ENCODE assay signal across 27 mouse cellular contexts in the genomic region with DNA sequence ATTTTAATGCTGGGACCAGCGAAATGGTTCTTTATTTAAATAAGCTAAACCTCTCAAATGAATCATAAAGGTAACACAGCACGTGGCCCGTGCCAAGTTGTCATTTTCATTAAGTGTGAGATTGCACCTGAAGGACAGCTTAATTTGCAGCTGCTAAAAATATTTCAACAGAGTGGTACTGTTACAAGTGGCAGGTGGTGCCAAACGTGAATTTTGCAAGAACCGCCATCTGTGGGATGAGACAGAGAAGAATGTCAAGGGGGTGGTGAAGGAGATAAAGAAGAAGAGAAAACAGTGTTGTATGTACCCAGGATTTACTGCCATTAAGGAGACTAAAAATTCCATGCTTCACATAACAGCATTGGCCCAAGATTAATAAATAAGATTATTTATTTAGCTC.
DNase-seq lines count a peak whose midpoint lies in the region; ATAC-seq and TF ChIP-seq lines count a peak whose summit lies in the region.
"Had no signal": no experiment of that assay in that cellular context is flagged by ENCODE, and none has a peak within 500 bp of the region (broad histone marks: within the 10 kb centered on the region; RNA-seq: fewer than 3 reads in every experiment).

No protein-coding gene starts in this region.

- TF ChIP-seq CTCF in midbrain, postnatal 0 days (IDR thresholded peaks at IDR 0.05), result no peak

- no peak overlapping the region for H3K4me2 ChIP-seq in embryonic facial prominence, embryonic 14.5 days (ENCODE audit: low read depth, low read length)
- H3K4me2 ChIP-seq in midbrain, postnatal 0 days (ENCODE audit: low read depth, low read length, poor library complexity, severe bottlenecking), result no peak overlapping the region
- H3K4me2 ChIP-seq in midbrain, embryonic 16.5 days (ENCODE audit: low read length), result no peak overlapping the region
- H3K4me2 ChIP-seq: embryonic facial prominence, embryonic 12.5 days; heart, embryonic 12.5 days; heart, embryonic 15.5 days; hindbrain, embryonic 14.5 days had no signal

- peaks cover 15% of the 10 kb centered on the region for H3K4me1 ChIP-seq in embryonic facial prominence, embryonic 14.5 days (ENCODE audit: control insufficient read depth, insufficient read depth, low read length)
- peaks cover 13% of the 10 kb centered on the region for H3K4me1 ChIP-seq in embryonic facial prominence, embryonic 10.5 days
- H3K4me1 ChIP-seq in midbrain, postnatal 0 days (ENCODE audit: insufficient read depth, low read length), result no peaks in the 10 kb centered on the region
- H3K4me1 ChIP-seq in midbrain, embryonic 16.5 days (ENCODE audit: control insufficient read depth, insufficient read depth, low read length), result no peaks in the 10 kb centered on the region

- 73% methylated on average over 5 of the region's 5 CpGs for WGBS in embryonic facial prominence, embryonic 14.5 days
- 86% methylated on average over 5 of the region's 5 CpGs for WGBS in embryonic facial prominence, embryonic 10.5 days
- 75% methylated on average over 5 of the region's 5 CpGs for WGBS in midbrain, postnatal 0 days
- WGBS in midbrain, embryonic 16.5 days, result 76% methylated on average over 5 of the region's 5 CpGs

- H3K4me3 ChIP-seq in embryonic facial prominence, embryonic 14.5 days (ENCODE audit: low read depth, low read length), result no peak overlapping the region
- no peak overlapping the region for H3K4me3 ChIP-seq in embryonic facial prominence, embryonic 10.5 days
- no peak overlapping the region for H3K4me3 ChIP-seq in midbrain, postnatal 0 days (ENCODE audit: low read depth, low read length)
- no peak overlapping the region for H3K4me3 ChIP-seq in midbrain, embryonic 16.5 days (ENCODE audit: low read depth, low read length)
- H3K4me3 ChIP-seq: embryonic facial prominence, embryonic 12.5 days; erythroblast, embryonic 14.5 days; heart, embryonic 12.5 days; heart, embryonic 15.5 days had no signal

- no peak for DNase-seq in embryonic facial prominence, embryonic 14.5 days (ENCODE audit: low spot score)
- DNase-seq in embryonic facial prominence, embryonic 10.5 days (ENCODE audit: low spot score), result no peak
- DNase-seq in midbrain, postnatal 0 days (ENCODE audit: low spot score), result peak; percentile 2
- DNase-seq in fat pad, adult 2 months (ENCODE audit: extremely low read depth, low read depth, low spot score), result peak; percentile 36
- peak; percentile 6 for DNase-seq in telencephalon, adult 2 months (ENCODE audit: low read depth, low spot score)
- no peak for DNase-seq in cerebellum, adult 8-10 months
- no peak for DNase-seq in urinary bladder, postnatal 4 days (ENCODE audit: low spot score in 2 of 2)
- DNase-seq: adrenal gland, postnatal 10 days; adrenal gland, postnatal 36 days; B cell, adult 2 months; cerebellum, adult 11 months; cerebellum, adult 2 months; gastrocnemius, postnatal 25 days; heart, adult 18-20 months; heart, postnatal 10 days; heart, postnatal 36 days had no signal

- 0 out of 2 replicates have a peak, but pooled peaks cover 4% of the 10 kb centered on the region for H3K36me3 ChIP-seq in embryonic facial prominence, embryonic 14.5 days (ENCODE audit: control insufficient read depth, insufficient read depth, low read length)
- peaks cover 11% of the 10 kb centered on the region; the same call in 1 of the 2 replicates for H3K36me3 ChIP-seq in embryonic facial prominence, embryonic 10.5 days (replicated peaks)
- H3K36me3 ChIP-seq in midbrain, postnatal 0 days (ENCODE audit: insufficient read depth, low read length), result no peaks in the 10 kb centered on the region
- no peaks in the 10 kb centered on the region for H3K36me3 ChIP-seq in midbrain, embryonic 16.5 days (ENCODE audit: control insufficient read depth, insufficient read depth, low read length)
- H3K36me3 ChIP-seq: G1E; heart, embryonic 15.5 days had no signal

- no peaks in the 10 kb centered on the region for H3K9me3 ChIP-seq in embryonic facial prominence, embryonic 14.5 days (ENCODE audit: control insufficient read depth, low read length)
- peaks cover 4% of the 10 kb centered on the region; the same call in 1 of the 2 replicates for H3K9me3 ChIP-seq in embryonic facial prominence, embryonic 10.5 days
- H3K9me3 ChIP-seq in midbrain, postnatal 0 days (ENCODE audit: low read length), result no peaks in the 10 kb centered on the region
- no peaks in the 10 kb centered on the region for H3K9me3 ChIP-seq in midbrain, embryonic 16.5 days (replicated peaks; ENCODE audit: control insufficient read depth, low read length, poor library complexity, severe bottlenecking)
- H3K9me3 ChIP-seq: embryonic facial prominence, embryonic 12.5 days; G1E; heart, embryonic 12.5 days; heart, embryonic 15.5 days had no signal

- H3K27me3 ChIP-seq in embryonic facial prominence, embryonic 14.5 days (replicated peaks; ENCODE audit: control insufficient read depth, insufficient read depth, low read length), result no peaks in the 10 kb centered on the region
- H3K27me3 ChIP-seq in embryonic facial prominence, embryonic 10.5 days (replicated peaks; ENCODE audit: low read depth, poor library complexity, severe bottlenecking), result no peaks in the 10 kb centered on the region
- peaks cover 15% of the 10 kb centered on the region; the same call in 1 of the 2 replicates for H3K27me3 ChIP-seq in midbrain, postnatal 0 days (ENCODE audit: insufficient read depth, low read length)
- H3K27me3 ChIP-seq in midbrain, embryonic 16.5 days (ENCODE audit: control insufficient read depth, insufficient read depth, low read depth, low read length), result peaks cover 29% of the 10 kb centered on the region
- H3K27me3 ChIP-seq: CH12.LX; embryonic facial prominence, embryonic 12.5 days; heart, embryonic 12.5 days; heart, embryonic 15.5 days; Patski had no signal

- H3K9ac ChIP-seq in embryonic facial prominence, embryonic 14.5 days (ENCODE audit: low read depth, low read length), result no peak overlapping the region
- H3K9ac ChIP-seq in midbrain, postnatal 0 days (replicated peaks; ENCODE audit: low read length, poor library complexity, severe bottlenecking), result no peak overlapping the region
- no peak overlapping the region for H3K9ac ChIP-seq in midbrain, embryonic 16.5 days (ENCODE audit: low read depth, low read length)
- H3K9ac ChIP-seq: embryonic facial prominence, embryonic 12.5 days; heart, embryonic 12.5 days; heart, embryonic 15.5 days; hindbrain, embryonic 14.5 days had no signal

- H3K27ac ChIP-seq in embryonic facial prominence, embryonic 14.5 days (replicated peaks; ENCODE audit: low read depth, low read length), result no peak overlapping the region
- no peak overlapping the region for H3K27ac ChIP-seq in embryonic facial prominence, embryonic 10.5 days (replicated peaks)
- H3K27ac ChIP-seq in midbrain, postnatal 0 days (ENCODE audit: low read depth, low read length), result no peak overlapping the region
- no peak overlapping the region for H3K27ac ChIP-seq in midbrain, embryonic 16.5 days (ENCODE audit: low read length)
- H3K27ac ChIP-seq: embryonic facial prominence, embryonic 12.5 days had no signal

- ATAC-seq in embryonic facial prominence, embryonic 14.5 days (ENCODE audit: low read depth), result peak; percentile 26; the same call in 1 of the 2 replicates
- no peak for ATAC-seq in midbrain, postnatal 0 days (ENCODE audit: low FRiP score)
- no peak for ATAC-seq in midbrain, embryonic 16.5 days
- ATAC-seq: forebrain, embryonic 14.5 days; intestine, postnatal 0 days had no signal

Comparison
In these comparisons a context has a peak if more than half of its experiments do, and no peak if none do; other contexts are left out.
1. DNase-seq: peak in midbrain, postnatal 0 days (single experiment), fat pad, adult 2 months (single experiment) and telencephalon, adult 2 months (single experiment); none in embryonic facial prominence, embryonic 14.5 days (single experiment), embryonic facial prominence, embryonic 10.5 days (single experiment), cerebellum, adult 8-10 months (single experiment) and urinary bladder, postnatal 4 days (0 of 2).